Mouse (Mus musculus) CH12.LX (cell line): ENCODE results near the gene Gas2l2. TPM values are rescaled to one million over a fixed set of nuclear protein-coding genes. Genes with fewer than 3 reads are reported as not detected.

Experiments used
- DNase-seq: peaks from one replicate; pipeline ENCODE4 v3.0.0-alpha.2; 2013; ENCODE audit errors: extremely low read depth
- H3K27ac ChIP-seq: 2 replicates; pipeline ENCODE4 v1.5.1; 2012; ENCODE audit warnings: low read depth, mild to moderate bottlenecking, control low read depth, moderate library complexity; ENCODE audit not compliant: insufficient read depth
- H3K27me3 ChIP-seq: replicated peaks from 2 replicates; pipeline ENCODE3; 2012; ENCODE audit warnings: inconsistent platforms
- H3K36me3 ChIP-seq, 2 experiments: replicated peaks in 1 of 2; 2 replicates each; pipeline versions ENCODE3 to v1.6.1; 2012; ENCODE audit warnings: inconsistent platforms in 1 of 2, low read length in 1 of 2, mild to moderate bottlenecking in 1 of 2, mixed read lengths in 1 of 2, moderate library complexity in 1 of 2; ENCODE audit not compliant: control insufficient read depth in 1 of 2, insufficient read depth in 1 of 2
- H3K4me1 ChIP-seq, 2 experiments: 2 replicates each; pipeline ENCODE4 v1.6.1; 2012; ENCODE audit warnings: inconsistent platforms in 1 of 2, moderate library complexity in 1 of 2; ENCODE audit not compliant: insufficient read depth in 2 of 2, control insufficient read depth in 1 of 2
- H3K4me2 ChIP-seq: 2 replicates; pipeline ENCODE4 v1.6.1; 2012; ENCODE audit warnings: low read depth, mild to moderate bottlenecking, control low read depth; ENCODE audit not compliant: poor library complexity, insufficient read depth, severe bottlenecking
- H3K4me3 ChIP-seq, 3 experiments: fragments of 150-350 bp in 1 of 3; sonication (generic) in 1 of 3; replicated peaks in 1 of 3; 2 replicates each; pipeline versions ENCODE3 to v1.5.1; 2011 to 2012; ENCODE audit warnings: low read depth in 2 of 3, low read length in 2 of 3, mild to moderate bottlenecking in 2 of 3, moderate library complexity in 2 of 3, control low read depth in 1 of 3, improper control_type of control experiment in 1 of 3, inconsistent platforms in 1 of 3, mixed read lengths in 1 of 3; ENCODE audit not compliant: poor library complexity in 1 of 3
- H3K79me2 ChIP-seq: replicated peaks from 2 replicates; pipeline ENCODE4 v1.6.1; 2012; ENCODE audit warnings: mild to moderate bottlenecking, moderate library complexity; ENCODE audit not compliant: control insufficient read depth, poor library complexity, insufficient read depth, severe bottlenecking; ENCODE audit errors: extremely low read depth
- H3K9ac ChIP-seq: 2 replicates; pipeline ENCODE4 v1.6.1; 2012; ENCODE audit warnings: low read depth, mild to moderate bottlenecking, control low read depth, moderate library complexity; ENCODE audit not compliant: insufficient read depth
- H3K9me3 ChIP-seq: replicated peaks from 2 replicates; pipeline ENCODE3; 2012; ENCODE audit warnings: low read length, inconsistent platforms, mixed read lengths
- BHLHE40 ChIP-seq: IDR thresholded peaks from 2 replicates; pipeline ENCODE4 v1.6.1; 2011; ENCODE audit warnings: mild to moderate bottlenecking, low read depth, low read length, improper control_type of control experiment
- CHD2 ChIP-seq: IDR thresholded peaks from 2 replicates; pipeline ENCODE4 v1.6.1; 2011; ENCODE audit warnings: low read length, improper control_type of control experiment
- ELF1 ChIP-seq: IDR thresholded peaks from 2 replicates; pipeline ENCODE4 v1.6.1; 2014; ENCODE audit warnings: low read depth, mild to moderate bottlenecking, inconsistent platforms, low read length, improper control_type of control experiment
- EP300 ChIP-seq: IDR thresholded peaks from 2 replicates; pipeline ENCODE4 v1.6.1; 2011; ENCODE audit warnings: low read length, improper control_type of control experiment
- ETS1 ChIP-seq: conservative IDR thresholded peaks from 2 replicates; pipeline ENCODE4 v1.6.1; 2012; ENCODE audit warnings: low read depth, mild to moderate bottlenecking, inconsistent platforms, low read length, improper control_type of control experiment, moderate library complexity
- GABPA ChIP-seq: IDR thresholded peaks from 2 replicates; pipeline ENCODE4 v1.6.1; 2012; ENCODE audit warnings: low read depth, low read length, improper control_type of control experiment, inconsistent platforms; ENCODE audit not compliant: insufficient replicate concordance
- IRF4 ChIP-seq: IDR thresholded peaks from 2 replicates; pipeline ENCODE4 v1.6.1; 2014; ENCODE audit warnings: low read depth, mild to moderate bottlenecking, inconsistent platforms, low read length, improper control_type of control experiment
- JUND ChIP-seq: conservative IDR thresholded peaks from 2 replicates; pipeline ENCODE4 v1.6.1; 2011; ENCODE audit warnings: low read depth, low read length, improper control_type of control experiment
- KAT2A ChIP-seq: IDR thresholded peaks from 2 replicates; pipeline ENCODE4 v1.6.1; 2012; ENCODE audit warnings: low read length, improper control_type of control experiment, inconsistent platforms; ENCODE audit not compliant: insufficient replicate concordance
- MAX ChIP-seq: IDR thresholded peaks from 2 replicates; pipeline ENCODE4 v1.6.1; 2011; ENCODE audit warnings: low read length, improper control_type of control experiment
- MAZ ChIP-seq: IDR thresholded peaks from 2 replicates; pipeline ENCODE4 v1.6.1; 2012; ENCODE audit warnings: low read depth, mild to moderate bottlenecking, inconsistent platforms, low read length, improper control_type of control experiment, moderate library complexity
- MEF2A ChIP-seq: IDR thresholded peaks from 2 replicates; pipeline ENCODE4 v1.6.1; 2014; ENCODE audit warnings: low read depth, mild to moderate bottlenecking, inconsistent platforms, low read length, improper control_type of control experiment, borderline replicate concordance
- MXI1 ChIP-seq: IDR thresholded peaks from 2 replicates; pipeline ENCODE4 v1.6.1; 2011; ENCODE audit warnings: mild to moderate bottlenecking, low read depth, low read length, improper control_type of control experiment
- MYC ChIP-seq: IDR thresholded peaks from 2 replicates; pipeline ENCODE4 v1.6.1; 2011; ENCODE audit warnings: low read depth, mild to moderate bottlenecking, improper control_type of control experiment, low read length
- NELFE ChIP-seq: IDR thresholded peaks from 2 replicates; pipeline ENCODE4 v1.6.1; 2011; ENCODE audit warnings: low read depth, low read length, improper control_type of control experiment
- PAX5 ChIP-seq: IDR thresholded peaks from 2 replicates; pipeline ENCODE4 v1.6.1; 2012; ENCODE audit warnings: low read length, inconsistent platforms, mixed read lengths
- POLR2A ChIP-seq: IDR thresholded peaks from 2 replicates; pipeline ENCODE4 v1.6.1; 2011; ENCODE audit warnings: low read depth, mild to moderate bottlenecking, improper control_type of control experiment, low read length
- POLR2AphosphoS2 ChIP-seq: IDR thresholded peaks from 2 replicates; pipeline ENCODE4 v1.6.1; 2011; ENCODE audit warnings: low read depth, low read length, improper control_type of control experiment
- RAD21 ChIP-seq: IDR thresholded peaks from 2 replicates; pipeline ENCODE4 v1.6.1; 2011; ENCODE audit warnings: low read depth, mild to moderate bottlenecking, low read length, improper control_type of control experiment, moderate library complexity
- RCOR1 ChIP-seq: conservative IDR thresholded peaks from 2 replicates; pipeline ENCODE4 v1.6.1; 2012; ENCODE audit warnings: low read depth, mild to moderate bottlenecking, inconsistent platforms, low read length, improper control_type of control experiment
- SIN3A ChIP-seq: IDR thresholded peaks from 2 replicates; pipeline ENCODE4 v1.6.1; 2012; ENCODE audit warnings: low read length, improper control_type of control experiment, inconsistent platforms
- SMC3 ChIP-seq: IDR thresholded peaks from 2 replicates; pipeline ENCODE4 v1.6.1; 2011; ENCODE audit warnings: low read depth, low read length, improper control_type of control experiment
- TBP ChIP-seq: conservative IDR thresholded peaks from 2 replicates; pipeline ENCODE4 v1.6.1; 2011; ENCODE audit warnings: low read depth, low read length, improper control_type of control experiment
- TCF12 ChIP-seq: IDR thresholded peaks from 2 replicates; pipeline ENCODE4 v1.6.1; 2014; ENCODE audit warnings: low read depth, mild to moderate bottlenecking, inconsistent platforms, low read length, improper control_type of control experiment
- UBTF ChIP-seq: IDR thresholded peaks from 2 replicates; pipeline ENCODE4 v1.6.1; 2012; ENCODE audit warnings: low read depth, mild to moderate bottlenecking, inconsistent platforms, low read length, improper control_type of control experiment, moderate library complexity
- USF1 ChIP-seq: IDR thresholded peaks from 2 replicates; pipeline ENCODE4 v1.6.1; 2014; ENCODE audit warnings: low read depth, mild to moderate bottlenecking, inconsistent platforms, low read length, improper control_type of control experiment
- USF2 ChIP-seq: conservative IDR thresholded peaks from 2 replicates; pipeline ENCODE4 v1.6.1; 2011; ENCODE audit warnings: low read depth, low read length, improper control_type of control experiment
- ZKSCAN1 ChIP-seq: IDR thresholded peaks from 2 replicates; pipeline ENCODE4 v1.6.1; 2012; ENCODE audit warnings: low read depth, inconsistent platforms, low read length, improper control_type of control experiment, borderline replicate concordance
- ZNF384 ChIP-seq: IDR thresholded peaks from 2 replicates; pipeline ENCODE4 v1.6.1; 2012; ENCODE audit warnings: low read depth, low read length, improper control_type of control experiment, inconsistent platforms
- dilution Hi-C: fragments of 300-500 bp; cut with MboI; formaldehyde crosslinking; loops from 2 replicates; pipeline ENCODE4 v1.14.3; 2020; ENCODE audit warnings: low sequenced_read_pairs; ENCODE audit not compliant: extremely low pct_unique_long_range_greater_than_20kb, extremely low pct_ligation_motif_present
- in situ Hi-C: fragments of 300-500 bp; cut with MboI; formaldehyde crosslinking; loops from 3 replicates; pipeline ENCODE4 v1.14.3; 2019; ENCODE audit warnings: low sequenced_read_pairs, low pct_ligation_motif_present, low pct_unique_long_range_greater_than_20kb, mixed read lengths
- polyA plus RNA-seq: library from polyadenylated mRNA; unstranded; fragments of >175 nt; gene quantifications from 2 replicates; pipeline ENCODE4 v1.2.1, GENCODE M21; 2012; ENCODE audit warnings: low read depth; ENCODE audit not compliant: insufficient read length
- total RNA-seq, 2 experiments: library from RNA; depleted of rRNA; stranded (reverse); fragments of 300-350 nt in 1 of 2; fragments of >200 nt in 1 of 2; gene quantifications; 2 replicates each; pipeline ENCODE4 v1.2.3; 2012 to 2014

Gene Gas2l2
- total and polyA plus RNA-seq, 3 experiments, result not detected

- H3K4me3 ChIP-seq, result no peak overlapping the region
- no peaks in the 10 kb centered on the region for H3K36me3 ChIP-seq
- peaks cover 60% of the 10 kb centered on the region for H3K27me3 ChIP-seq
- 0 out of 2 replicates have a peak, but pooled peaks have one; percentile 0 for TF ChIP-seq SIN3A
- no peak for TF ChIP-seq POLR2A
- no peak overlapping the region for H3K27ac ChIP-seq
- H3K4me2 ChIP-seq, result no peak overlapping the region
- peaks cover 17% of the 10 kb centered on the region for H3K9me3 ChIP-seq
- H3K9ac ChIP-seq, result no peak overlapping the region
- dilution Hi-C loops, result no loop called here
- in situ Hi-C loops, result loop anchor here (10.0 kb wide), 2 partner anchors 194 to 294 kb away; no protein-coding TSS in a partner anchor
- H3K79me2 ChIP-seq, result no peaks in the 10 kb centered on the region
- DNase-seq, result no peak
- peaks cover 3 to 6% of the 10 kb centered on the region in 2 experiments; a peak in 3 of 4 replicates for H3K4me1 ChIP-seq
These were observed 12.0 kb upstream of the Gas2l2 start for GRCm38 (mm10) chr11:83441235-83441634.

GRCm38 (mm10) chr11:83440081-83441064, 11.1 kb upstream of the Gas2l2 start:
- H3K4me3 ChIP-seq, result peak overlapping the region; percentile 58 to 70 (median 62)
- no peaks in the 10 kb centered on the region for H3K79me2 ChIP-seq
- peak overlapping the region; percentile 70 for H3K4me2 ChIP-seq
- H3K9ac ChIP-seq, result peak overlapping the region; percentile 41; the same call in 1 of the 2 replicates
- peaks cover 3 to 6% of the 10 kb centered on the region in 2 experiments; a peak in 3 of 4 replicates for H3K4me1 ChIP-seq
- H3K36me3 ChIP-seq, result no peaks in the 10 kb centered on the region
- dilution Hi-C loops (no loop called here), in situ Hi-C loops (loop anchor here (10.0 kb wide), 2 partner anchors 194 to 294 kb away; no protein-coding TSS in a partner anchor)
- H3K27me3 ChIP-seq, result peaks cover 66% of the 10 kb centered on the region
- H3K27ac ChIP-seq, result no peak overlapping the region
- DNase-seq, result peak; percentile 96
- H3K9me3 ChIP-seq, result peaks cover 17% of the 10 kb centered on the region
- TF ChIP-seq ETS1 (no peak; the same call in 1 of the 2 replicates), ZNF384 (0 out of 2 replicates have a peak, but pooled peaks have one; percentile 29), SMC3 (peak; percentile 86), MAZ (peak; percentile 57; the same call in 1 of the 2 replicates), NELFE (peak; percentile 78), UBTF (no peak; the same call in none of the 2 replicates), MXI1 (peak; percentile 54; the same call in 1 of the 2 replicates), BHLHE40 (0 out of 2 replicates have a peak, but pooled peaks have one; percentile 10), GABPA (no peak), TBP (no peak), USF1 (no peak), ZKSCAN1 (no peak), CHD2 (0 out of 2 replicates have a peak, but pooled peaks have one; percentile 42), JUND (no peak), ELF1 (peak; percentile 92), KAT2A (0 out of 2 replicates have a peak, but pooled peaks have one; percentile 9), RCOR1 (no peak), MEF2A (peak; percentile 55; the same call in 1 of the 2 replicates), EP300 (0 out of 2 replicates have a peak, but pooled peaks have one; percentile 16), RAD21 (peak; percentile 94), POLR2AphosphoS2 (no peak), MYC (peak; percentile 65; the same call in 1 of the 2 replicates), PAX5 (no peak), MAX (peak; percentile 79), SIN3A (peak; percentile 84), USF2 (no peak), IRF4 (peak; percentile 78), TCF12 (peak; percentile 75), POLR2A (peak; percentile 59)
